Mouse (Mus musculus) left cerebral cortex, postnatal 14 days (tissue): Measurements from ENCODE around the gene Ntng2. TPM values are rescaled to one million over a fixed set of nuclear protein-coding genes. Genes with fewer than 3 reads are reported as not detected.

Experiments
- DNase-seq, 2 experiments: peaks; one replicate each; pipeline ENCODE4 v3.0.0; 2021 to 2022; ENCODE audit warnings: low spot score in 2 of 2, mixed read lengths in 1 of 2
- intact Hi-C: fragments of 180-260 bp; cut with DNase I; formaldehyde crosslinking; loops from one replicate; pipeline ENCODE4 v1.15.1; 2025
- total RNA-seq, 2 experiments: library from RNA; stranded (reverse); gene quantifications; 2 replicates each; pipeline ENCODE4 v1.2.3; 2021

Gene Ntng2
- total RNA-seq, 2 experiments from 2014 or later, result 107 TPM

GRCm38 (mm10) chr2:29245341-29245779 lies 7.4 kb downstream of the Ntng2 start:
- no peak for DNase-seq

GRCm38 (mm10) chr2:29239329-29239728 lies 13.5 kb downstream of the Ntng2 start:
- intact Hi-C loops, result loop anchor here (2.0 kb wide), 1 partner anchor 39 kb away; no protein-coding TSS in a partner anchor
- peak; percentile 73 to 84 for DNase-seq

More at GRCm38 (mm10) chr2:29245341-29245779, 7.4 kb downstream of the Ntng2 start:
- intact Hi-C loops, result no loop called here

DNA sequence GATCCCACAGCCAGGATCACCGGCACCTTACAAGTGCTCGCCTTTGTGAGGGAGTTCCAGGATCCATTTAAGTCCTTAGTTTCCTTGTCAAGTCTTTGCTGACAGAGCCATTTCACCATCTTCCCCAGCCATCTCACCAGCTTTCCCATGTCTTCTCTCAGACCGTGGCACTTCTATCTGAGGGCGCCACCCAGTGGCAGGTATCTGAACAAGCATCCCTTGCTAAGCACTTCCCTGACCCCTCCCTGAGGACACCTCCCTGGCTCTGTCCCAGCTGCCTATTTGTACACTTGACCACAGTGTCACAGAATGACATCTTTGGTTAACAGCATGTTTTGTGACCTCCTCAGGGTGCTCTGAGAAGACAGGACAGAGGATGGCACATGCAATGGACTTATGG lies 15.2 kb downstream of the Ntng2 start:
- intact Hi-C loops, result loop anchor here (2.0 kb wide), 1 partner anchor 37 kb away; no protein-coding TSS in a partner anchor
- DNase-seq, result peak; percentile 66 to 80

GRCm38 (mm10) chr2:29235811-29236210 lies 17.0 kb downstream of the Ntng2 start:
- DNase-seq, result peak; percentile 55 to 68
- intact Hi-C loops, result no loop called here

GRCm38 (mm10) chr2:29235026-29235425 lies 17.8 kb downstream of the Ntng2 start:
- no peak for DNase-seq
- intact Hi-C loops, result no loop called here

GRCm38 (mm10) chr2:29234002-29234401 lies 18.8 kb downstream of the Ntng2 start:
- intact Hi-C loops, result no loop called here
- DNase-seq, result no peak

DNA sequence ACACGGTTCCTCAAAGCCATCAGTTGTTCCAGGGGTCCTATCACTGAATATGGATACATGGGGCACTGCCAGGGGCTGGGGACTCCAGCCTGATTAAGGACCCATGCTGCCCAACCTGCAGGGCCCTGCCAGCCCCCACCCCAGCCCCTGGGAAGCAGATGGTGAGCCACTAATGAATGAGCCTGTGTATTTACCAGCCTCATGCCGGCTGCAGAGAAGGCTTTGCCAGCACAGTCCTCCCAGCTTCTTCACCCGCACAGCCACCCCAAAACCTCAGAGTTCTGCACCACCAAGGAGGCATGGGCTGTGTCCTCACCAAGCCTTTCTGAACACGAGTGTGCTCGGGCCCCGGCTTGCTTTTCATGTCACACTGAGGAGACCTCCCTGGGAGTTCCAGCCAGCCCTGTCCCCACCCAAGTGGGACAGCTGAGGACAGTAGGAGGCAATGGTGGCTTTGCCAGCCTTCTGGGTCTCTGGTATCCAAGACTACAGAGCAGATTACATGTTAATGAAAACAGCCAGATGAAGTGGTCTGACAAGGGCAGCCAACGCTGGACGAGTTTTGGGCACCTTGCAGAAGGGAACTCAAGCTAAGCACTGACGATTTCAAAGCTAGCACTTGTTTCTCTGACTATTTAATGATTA lies 22.5 kb downstream of the Ntng2 start:
- DNase-seq, result no peak
- intact Hi-C loops, result no loop called here

DNA sequence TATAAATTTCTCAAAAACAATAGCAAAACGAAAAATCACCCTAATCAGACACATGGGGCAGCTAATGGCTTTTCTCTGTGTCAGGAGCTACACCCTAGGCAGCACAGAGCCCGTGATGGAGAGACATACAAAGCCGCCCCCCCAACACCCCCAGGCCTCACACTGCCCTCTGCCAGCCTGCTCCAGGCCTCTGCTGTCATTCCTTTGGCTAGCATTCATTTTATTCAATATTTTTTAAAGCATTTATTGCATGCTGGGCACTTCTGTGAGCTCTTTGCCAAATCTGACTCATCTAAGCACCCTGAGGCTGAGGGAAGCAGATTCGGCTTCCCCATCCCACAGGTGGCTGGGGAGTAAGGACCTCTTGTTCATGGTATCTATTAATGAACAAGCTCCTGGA lies 26.1 kb downstream of the Ntng2 start:
- intact Hi-C loops, result no loop called here
- DNase-seq, result no peak

GRCm38 (mm10) chr2:29223591-29224262 lies 29.1 kb downstream of the Ntng2 start:
- DNase-seq, result no peak
- intact Hi-C loops, result no loop called here

GRCm38 (mm10) chr2:29222302-29222701 lies 30.5 kb downstream of the Ntng2 start:
- intact Hi-C loops, result no loop called here
- DNase-seq, result no peak

DNA sequence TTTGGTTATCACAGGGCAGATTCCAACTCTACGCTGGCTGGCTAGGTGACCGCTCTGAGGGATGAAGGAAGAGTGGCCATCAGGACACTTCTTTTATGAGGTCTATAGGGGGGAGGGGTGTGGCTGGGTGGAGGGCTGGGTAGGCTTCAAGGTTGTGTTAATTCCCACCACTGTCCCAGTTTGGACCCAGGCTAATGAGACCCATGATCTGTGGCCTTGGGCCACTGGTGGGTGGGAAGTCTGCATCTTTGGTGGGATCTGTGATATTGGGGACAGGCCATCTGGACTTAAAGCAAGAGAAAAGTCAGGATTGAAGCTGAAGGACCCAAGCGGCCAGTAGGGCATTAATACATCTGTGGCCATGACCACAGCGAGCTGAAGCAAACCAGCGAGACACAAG lies 34.0 kb downstream of the Ntng2 start:
- no peak for DNase-seq
- intact Hi-C loops, result no loop called here

- intact Hi-C loops, result no loop called here
- DNase-seq, result peak; percentile 61 to 80
Measured at GRCm38 (mm10) chr2:29217897-29218296, 34.9 kb downstream of the Ntng2 start.

DNA sequence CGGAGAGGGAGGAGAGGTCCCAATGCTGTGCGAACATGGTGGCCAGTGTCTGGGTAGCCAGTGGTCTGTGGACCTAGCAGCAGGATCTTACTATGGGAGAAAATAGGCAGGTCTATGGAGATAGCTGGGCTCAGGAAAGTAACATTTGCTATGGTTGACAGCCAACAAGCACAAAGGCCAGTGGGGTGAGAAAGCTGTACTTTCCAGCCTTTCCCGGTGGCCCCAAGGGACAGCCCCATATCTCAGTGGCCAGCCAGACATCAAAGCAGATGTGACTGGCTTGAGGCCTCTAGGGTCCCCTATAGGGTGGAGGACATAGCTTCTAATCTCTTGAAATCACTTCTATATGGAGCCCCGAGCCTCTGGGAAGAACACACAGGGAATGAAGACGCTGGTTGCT lies 35.8 kb downstream of the Ntng2 start:
- intact Hi-C loops, result no loop called here
- DNase-seq, result no peak

- intact Hi-C loops, result no loop called here
- peak in 1 of 2 experiments; percentile 45 for DNase-seq
Measured at GRCm38 (mm10) chr2:29216286-29217012, 36.4 kb downstream of the Ntng2 start.

DNA sequence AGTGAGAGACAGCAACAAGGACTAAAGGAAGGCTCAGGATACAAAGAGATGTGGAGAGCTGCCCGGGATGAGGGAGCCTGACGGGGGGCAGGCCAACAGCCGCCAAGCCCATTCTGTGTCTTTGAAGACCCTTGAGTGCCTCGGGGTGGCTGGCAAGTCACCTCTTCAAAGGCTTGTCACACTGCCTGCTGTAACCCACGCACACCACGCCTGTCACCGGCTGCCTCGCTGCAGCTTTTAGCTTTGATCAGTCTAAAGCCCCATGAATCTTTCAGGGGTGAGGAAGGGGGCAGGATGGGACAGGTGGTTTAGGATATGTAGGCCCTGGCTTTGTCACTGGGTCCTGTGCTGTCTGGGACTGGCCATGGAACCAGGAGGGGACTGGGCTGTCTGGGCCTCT lies 46.6 kb downstream of the Ntng2 start:
- no peak for DNase-seq
- intact Hi-C loops, result no loop called here

- intact Hi-C loops, result loop anchor here (2.0 to 5.0 kb wide), 3 partner anchors 37 to 401 kb away; no protein-coding TSS in a partner anchor
- DNase-seq, result no peak
Measured at GRCm38 (mm10) chr2:29201223-29201955, 51.4 kb downstream of the Ntng2 start.

- intact Hi-C loops, result loop anchor here (2.0 to 5.0 kb wide), 3 partner anchors 39 to 402 kb away; no protein-coding TSS in a partner anchor
- DNase-seq, result peak; percentile 53 to 74
Measured at GRCm38 (mm10) chr2:29199909-29200308, 52.9 kb downstream of the Ntng2 start.

DNA sequence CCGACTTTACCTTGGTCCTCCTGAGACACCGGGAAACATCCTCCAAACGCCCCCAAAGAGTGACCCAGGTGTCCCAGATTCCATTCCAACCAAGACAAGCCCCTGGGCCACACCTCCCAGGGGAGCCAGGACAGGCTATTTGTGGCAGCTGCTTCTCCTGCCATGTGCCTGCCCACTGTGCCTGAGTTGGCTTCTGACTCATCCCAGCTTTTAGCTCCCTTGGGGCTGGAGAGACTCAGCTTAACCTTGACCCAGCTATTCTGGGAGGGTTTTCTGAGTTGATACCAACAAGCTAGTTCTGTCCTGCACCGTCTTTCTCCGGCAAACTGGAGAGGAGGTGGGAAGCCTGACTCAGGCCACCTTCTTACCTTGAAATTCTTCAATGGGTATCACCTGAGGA lies 54.4 kb downstream of the Ntng2 start:
- DNase-seq, result no peak
- intact Hi-C loops, result no loop called here

GRCm38 (mm10) chr2:29196844-29197243 lies 56.0 kb downstream of the Ntng2 start:
- intact Hi-C loops, result no loop called here

More at GRCm38 (mm10) chr2:29196844-29197243, 56.0 kb downstream of the Ntng2 start:
- DNase-seq, result no peak
